Mouse (Mus musculus) heart, embryonic 10.5 days (tissue): ENCODE data around the gene Grip2. TPM values are rescaled to one million over a fixed set of nuclear protein-coding genes. Genes with fewer than 3 reads are reported as not detected.

Experiments
- DNase-seq: peaks from one replicate; pipeline ENCODE4 v3.0.0-alpha.2; 2017; ENCODE audit warnings: low spot score
- H3K27ac ChIP-seq: fragments of 300-500 bp; sonication (generic); 2 replicates; pipeline ENCODE4 v1.5.1; 2016; ENCODE audit warnings: mild to moderate bottlenecking
- H3K27me3 ChIP-seq: fragments of 300-500 bp; sonication (generic); 2 replicates; pipeline ENCODE4 v1.6.1; 2016; ENCODE audit warnings: mild to moderate bottlenecking; ENCODE audit not compliant: poor library complexity, insufficient read depth, severe bottlenecking
- H3K36me3 ChIP-seq: fragments of 300-500 bp; sonication (generic); 2 replicates; pipeline ENCODE4 v1.6.1; 2016; ENCODE audit warnings: mild to moderate bottlenecking, moderate library complexity
- H3K4me1 ChIP-seq: fragments of 300-500 bp; sonication (generic); 2 replicates; pipeline ENCODE4 v1.6.1; 2016; ENCODE audit warnings: mild to moderate bottlenecking
- H3K4me3 ChIP-seq: fragments of 300-500 bp; sonication (generic); 2 replicates; pipeline ENCODE4 v1.5.1; 2016; ENCODE audit warnings: mild to moderate bottlenecking, moderate library complexity
- H3K9me3 ChIP-seq: fragments of 300-500 bp; sonication (generic); 2 replicates; pipeline ENCODE4 v1.6.1; 2016; ENCODE audit warnings: mild to moderate bottlenecking, moderate library complexity
- WGBS: fragments of 180-500 bp; shearing (Covaris S2); methylation state at CpG from one replicate; pipeline ENCODE4 v1.1.7; 2016; 5-methylcytosine and 5-hydroxymethylcytosine counted together
- polyA plus RNA-seq: library from polyadenylated mRNA; unstranded; fragments of >200 nt; fragmentation: Nextera tagmentation; extraction: Ambion mirVana; gene quantifications from 2 replicates; pipeline ENCODE4 v1.2.1, GENCODE M21; 2016

Gene Grip2
- polyA plus RNA-seq = 5.6 and 9.4 TPM in 2 replicates

GRCm38 (mm10) chr6:91827016-91827570 is at the start of gene Grip2:
Grip2 (minus strand) TSS chr6:91827250.
- Histone ChIP-seq H3K4me1 (peaks cover 17% of the 10 kb centered on the region; the same call in 1 of the 2 replicates), H3K9me3 (no peaks in the 10 kb centered on the region), H3K27me3 (peaks cover 8% of the 10 kb centered on the region), H3K4me3 (no peak within 1 kb of the TSS), H3K27ac (no peak within 1 kb of the TSS), H3K36me3 (no peaks in the 10 kb centered on the region)
- 50% methylated on average over 7 of the region's 11 CpGs for WGBS
- no peak for DNase-seq

- Histone ChIP-seq H3K27ac (0 out of 2 replicates have a peak overlapping the region, but pooled peaks have one; percentile 42), H3K27me3 (peaks cover 8% of the 10 kb centered on the region; the same call in 1 of the 2 replicates), H3K36me3 (no peaks in the 10 kb centered on the region), H3K9me3 (no peaks in the 10 kb centered on the region), H3K4me3 (no peak overlapping the region), H3K4me1 (peaks cover 16% of the 10 kb centered on the region)
- 60% methylated on average over 2 of the region's 2 CpGs for WGBS
- no peak for DNase-seq
These were observed 45.7 kb upstream of the Grip2 start for GRCm38 (mm10) chr6:91872781-91873180.

GRCm38 (mm10) chr6:91868091-91868490 is 41.0 kb upstream of the Grip2 start:
- Histone ChIP-seq H3K4me3 (no peak overlapping the region), H3K9me3 (no peaks in the 10 kb centered on the region), H3K27me3 (peaks cover 17% of the 10 kb centered on the region; the same call in 1 of the 2 replicates), H3K36me3 (no peaks in the 10 kb centered on the region), H3K27ac (no peak overlapping the region), H3K4me1 (peaks cover 11% of the 10 kb centered on the region)
- DNase-seq = no peak
- 86% methylated on average over 5 of the region's 5 CpGs for WGBS

GRCm38 (mm10) chr6:91865601-91866000 is 38.6 kb upstream of the Grip2 start:
- 90% methylated on average over 11 of the region's 11 CpGs for WGBS
- Histone ChIP-seq H3K36me3 (no peaks in the 10 kb centered on the region), H3K27ac (no peak overlapping the region), H3K27me3 (peaks cover 10% of the 10 kb centered on the region; the same call in 1 of the 2 replicates), H3K4me1 (no peaks in the 10 kb centered on the region), H3K9me3 (no peaks in the 10 kb centered on the region), H3K4me3 (no peak overlapping the region)
- DNase-seq = no peak

GRCm38 (mm10) chr6:91864595-91864994 is 37.5 kb upstream of the Grip2 start:
- DNase-seq = no peak
- H3K4me3 ChIP-seq = no peak overlapping the region
- no peaks in the 10 kb centered on the region for H3K36me3 ChIP-seq
- 76% methylated on average over 5 of the region's 5 CpGs for WGBS
- H3K4me1 ChIP-seq = no peaks in the 10 kb centered on the region
- H3K9me3 ChIP-seq = no peaks in the 10 kb centered on the region
- no peak overlapping the region for H3K27ac ChIP-seq
- peaks cover 10% of the 10 kb centered on the region; the same call in 1 of the 2 replicates for H3K27me3 ChIP-seq

- no peak for DNase-seq
- H3K27me3 ChIP-seq = peaks cover 10% of the 10 kb centered on the region; the same call in 1 of the 2 replicates
- peaks cover 5% of the 10 kb centered on the region; the same call in 1 of the 2 replicates for H3K4me1 ChIP-seq
- no peaks in the 10 kb centered on the region for H3K9me3 ChIP-seq
- H3K4me3 ChIP-seq = no peak overlapping the region
- no peaks in the 10 kb centered on the region for H3K36me3 ChIP-seq
- H3K27ac ChIP-seq = no peak overlapping the region
These were observed 35.8 kb upstream of the Grip2 start for GRCm38 (mm10) chr6:91862848-91863247.

GRCm38 (mm10) chr6:91858339-91858738 is 31.3 kb upstream of the Grip2 start:
- Histone ChIP-seq H3K4me1 (peaks cover 7% of the 10 kb centered on the region; the same call in 1 of the 2 replicates), H3K4me3 (no peak overlapping the region), H3K27ac (no peak overlapping the region), H3K27me3 (peaks cover 34% of the 10 kb centered on the region), H3K9me3 (no peaks in the 10 kb centered on the region), H3K36me3 (no peaks in the 10 kb centered on the region)
- no peak for DNase-seq
- WGBS = 45% methylated on average over 5 of the region's 5 CpGs

- DNase-seq = no peak
- 10% methylated on average over 2 of the region's 2 CpGs for WGBS
These were observed 25.5 kb upstream of the Grip2 start for GRCm38 (mm10) chr6:91852550-91852949.

GRCm38 (mm10) chr6:91843628-91844153 is 16.6 kb upstream of the Grip2 start:
- peak overlapping the region; percentile 69 for H3K4me3 ChIP-seq
- H3K4me1 ChIP-seq = peaks cover 11% of the 10 kb centered on the region
- no peaks in the 10 kb centered on the region for H3K36me3 ChIP-seq
- 7% methylated on average over 68 of the region's 69 CpGs for WGBS
- no peaks in the 10 kb centered on the region for H3K9me3 ChIP-seq
- DNase-seq = no peak
- peak overlapping the region; percentile 69 for H3K27ac ChIP-seq
- peaks cover 88% of the 10 kb centered on the region for H3K27me3 ChIP-seq

More at GRCm38 (mm10) chr6:91852550-91852949, 25.5 kb upstream of the Grip2 start:
- Histone ChIP-seq H3K9me3 (no peaks in the 10 kb centered on the region), H3K27ac (no peak overlapping the region), H3K27me3 (peaks cover 34% of the 10 kb centered on the region), H3K4me3 (no peak overlapping the region), H3K4me1 (no peaks in the 10 kb centered on the region), H3K36me3 (no peaks in the 10 kb centered on the region)

- DNase-seq = no peak
- Histone ChIP-seq H3K36me3 (no peaks in the 10 kb centered on the region), H3K9me3 (no peaks in the 10 kb centered on the region)
These were observed 16.0 kb upstream of the Grip2 start for GRCm38 (mm10) chr6:91842897-91843627.

GRCm38 (mm10) chr6:91839010-91839871 is 12.2 kb upstream of the Grip2 start:
- Histone ChIP-seq H3K9me3 (no peaks in the 10 kb centered on the region), H3K27ac (no peak overlapping the region), H3K4me3 (no peak overlapping the region), H3K4me1 (peaks cover 11% of the 10 kb centered on the region), H3K27me3 (peaks cover 63% of the 10 kb centered on the region), H3K36me3 (no peaks in the 10 kb centered on the region)
- 10% methylated on average over 23 of the region's 23 CpGs for WGBS
- peak; percentile 88 for DNase-seq

More at GRCm38 (mm10) chr6:91842897-91843627, 16.0 kb upstream of the Grip2 start:
- Histone ChIP-seq H3K4me1 (peaks cover 11% of the 10 kb centered on the region), H3K27me3 (peaks cover 92% of the 10 kb centered on the region), H3K4me3 (peak overlapping the region; percentile 69), H3K27ac (peak overlapping the region; percentile 69)
- 2% methylated on average over 46 of the region's 46 CpGs for whole genome bisulfite sequencing

GRCm38 (mm10) chr6:91832863-91833440 is 5.9 kb upstream of the Grip2 start:
- no peak overlapping the region for H3K4me3 ChIP-seq
- H3K27ac ChIP-seq = no peak overlapping the region
- H3K9me3 ChIP-seq = no peaks in the 10 kb centered on the region
- DNase-seq = no peak
- H3K36me3 ChIP-seq = no peaks in the 10 kb centered on the region
- peaks cover 5% of the 10 kb centered on the region for H3K27me3 ChIP-seq
- H3K4me1 ChIP-seq = peaks cover 7% of the 10 kb centered on the region; the same call in 1 of the 2 replicates
- WGBS = 68% methylated on average over 3 of the region's 3 CpGs
